Mouse (Mus musculus): ENCODE data around the gene Rbm8a2. TPM values are rescaled to one million over a fixed set of nuclear protein-coding genes. Genes with fewer than 3 reads are reported as not detected.
A peak's percentile ranks its signal among the peaks of the same experiment; 100 is the strongest.

Rbm8a2 gene
- polyA plus RNA-seq, 1 experiment from 2014 or later = 1.1 TPM

DNA sequence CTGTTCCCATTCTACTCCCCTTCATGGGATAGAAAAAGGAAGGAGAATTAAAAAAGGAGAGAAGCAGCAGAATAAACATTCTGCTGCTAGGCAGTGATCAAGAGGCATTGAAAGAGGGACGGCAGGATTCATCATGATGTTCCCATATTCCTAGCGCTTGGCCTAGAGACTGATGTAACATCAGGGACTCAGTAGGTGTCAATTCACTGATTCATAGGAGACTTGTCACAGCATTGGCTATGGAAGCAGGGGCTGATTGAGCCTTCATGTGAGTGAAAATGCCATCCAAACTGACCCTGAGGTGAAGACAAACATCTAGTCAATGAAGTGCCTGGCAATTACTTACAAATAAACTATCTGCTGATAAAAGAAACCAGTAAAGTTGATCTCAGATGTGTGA is 28.1 kb downstream of the Rbm8a2 start:
- Histone ChIP-seq H3K4me1 (ENCODE audit: control insufficient read depth, insufficient read depth, low read length) (no peaks in the 10 kb centered on the region), H3K27me3 (ENCODE audit: control insufficient read depth, insufficient read depth, low read length) (no peaks in the 10 kb centered on the region), H3K36me3 (replicated peaks; ENCODE audit: control insufficient read depth, insufficient read depth, low read depth, low read length) (no peaks in the 10 kb centered on the region), H3K9ac (replicated peaks; ENCODE audit: low read length) (no peak overlapping the region), H3K27ac (replicated peaks; ENCODE audit: low read depth, low read length) (no peak overlapping the region), H3K9me3 (replicated peaks; ENCODE audit: control insufficient read depth, low read length) (no peaks in the 10 kb centered on the region), H3K4me3 (ENCODE audit: low read depth, low read length) (no peak overlapping the region), H3K4me2 (ENCODE audit: low read depth, low read length) (no peak overlapping the region)
- ATAC-seq (replicated peaks; ENCODE audit: insufficient number of reproducible peaks, low FRiP score, low TSS enrichment, low read depth) = no peak
- no peak for DNase-seq (ENCODE audit: low spot score)
- whole genome bisulfite sequencing = 83% methylated on average over 2 of the region's 2 CpGs

DNA sequence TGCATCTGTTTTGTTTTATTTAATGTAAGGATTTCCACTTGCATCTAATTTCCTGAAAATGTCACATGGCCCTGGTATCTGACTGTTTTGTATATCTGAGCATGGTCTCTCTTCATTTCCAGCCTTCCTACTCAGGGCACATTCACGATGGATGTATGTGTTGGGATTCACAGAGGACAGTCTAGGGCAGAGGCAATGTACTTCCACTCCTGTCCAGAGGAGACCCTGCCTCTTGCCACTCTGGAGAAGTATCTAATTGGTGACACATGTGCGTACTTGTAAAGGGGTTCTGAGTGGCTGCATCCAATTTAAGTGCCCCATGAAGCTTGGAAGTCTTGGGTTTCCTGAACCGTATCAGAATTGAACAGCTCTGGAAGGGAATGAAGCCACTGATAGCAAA is 28.5 kb downstream of the Rbm8a2 start:
- H3K9me3 ChIP-seq (replicated peaks; ENCODE audit: control insufficient read depth, low read length) = no peaks in the 10 kb centered on the region
- DNase-seq (ENCODE audit: low spot score) (peak; percentile 56), ATAC-seq (replicated peaks; ENCODE audit: insufficient number of reproducible peaks, low FRiP score, low TSS enrichment, low read depth) (0 out of 2 replicates have a peak, but pooled peaks have one; percentile 75)
- no peak overlapping the region for H3K4me2 ChIP-seq (ENCODE audit: low read depth, low read length)
- H3K9ac ChIP-seq (replicated peaks; ENCODE audit: low read length) = no peak overlapping the region
- no peak overlapping the region for H3K27ac ChIP-seq (replicated peaks; ENCODE audit: low read depth, low read length)
- 51% methylated on average over 3 of the region's 3 CpGs for WGBS
- no peaks in the 10 kb centered on the region for H3K36me3 ChIP-seq (replicated peaks; ENCODE audit: control insufficient read depth, insufficient read depth, low read depth, low read length)
- H3K4me1 ChIP-seq (ENCODE audit: control insufficient read depth, insufficient read depth, low read length) = no peaks in the 10 kb centered on the region
- H3K4me3 ChIP-seq (ENCODE audit: low read depth, low read length) = no peak overlapping the region
- H3K27me3 ChIP-seq (ENCODE audit: control insufficient read depth, insufficient read depth, low read length) = no peaks in the 10 kb centered on the region

- no peaks in the 10 kb centered on the region for H3K9me3 ChIP-seq (replicated peaks; ENCODE audit: control insufficient read depth, low read length)
- 83% methylated on average over 4 of the region's 4 CpGs for WGBS
- no peak overlapping the region for H3K9ac ChIP-seq (replicated peaks; ENCODE audit: low read length)
- no peak overlapping the region for H3K4me2 ChIP-seq (ENCODE audit: low read depth, low read length)
- DNase-seq (ENCODE audit: low spot score) (no peak), ATAC-seq (replicated peaks; ENCODE audit: insufficient number of reproducible peaks, low FRiP score, low TSS enrichment, low read depth) (no peak)
- H3K27ac ChIP-seq (replicated peaks; ENCODE audit: low read depth, low read length) = no peak overlapping the region
- H3K27me3 ChIP-seq (ENCODE audit: control insufficient read depth, insufficient read depth, low read length) = no peaks in the 10 kb centered on the region
- H3K4me3 ChIP-seq (ENCODE audit: low read depth, low read length) = no peak overlapping the region
- no peaks in the 10 kb centered on the region for H3K4me1 ChIP-seq (ENCODE audit: control insufficient read depth, insufficient read depth, low read length)
- H3K36me3 ChIP-seq (replicated peaks; ENCODE audit: control insufficient read depth, insufficient read depth, low read depth, low read length) = no peaks in the 10 kb centered on the region
Observed at GRCm38 (mm10) chr1:175946718-175947315, 32.1 kb downstream of the Rbm8a2 start.

DNA sequence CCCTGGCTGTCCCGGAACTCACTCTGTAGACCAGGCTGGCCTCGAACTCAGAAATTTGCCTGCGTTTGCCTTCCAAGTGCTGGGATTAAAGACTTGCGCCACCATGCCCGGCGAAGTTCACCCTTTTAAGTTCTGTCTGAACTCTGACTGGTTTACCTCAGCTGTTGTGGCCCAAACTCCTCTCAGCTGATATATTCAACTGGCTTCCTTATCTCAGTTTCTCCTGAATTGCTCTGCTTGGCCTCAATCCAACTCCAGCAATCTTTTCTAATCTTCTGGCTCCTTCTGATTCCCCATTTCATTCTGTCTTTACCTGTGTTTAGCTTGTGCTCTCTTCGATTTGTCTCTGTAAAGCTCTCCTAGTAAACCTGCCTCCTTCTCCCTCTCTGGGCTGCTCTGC is 35.7 kb downstream of the Rbm8a2 start:
- Histone ChIP-seq H3K27ac (replicated peaks; ENCODE audit: low read depth, low read length) (no peak overlapping the region), H3K4me1 (ENCODE audit: control insufficient read depth, insufficient read depth, low read length) (no peaks in the 10 kb centered on the region), H3K9ac (replicated peaks; ENCODE audit: low read length) (no peak overlapping the region), H3K4me2 (ENCODE audit: low read depth, low read length) (no peak overlapping the region), H3K4me3 (ENCODE audit: low read depth, low read length) (no peak overlapping the region), H3K9me3 (replicated peaks; ENCODE audit: control insufficient read depth, low read length) (no peaks in the 10 kb centered on the region), H3K27me3 (ENCODE audit: control insufficient read depth, insufficient read depth, low read length) (no peaks in the 10 kb centered on the region), H3K36me3 (replicated peaks; ENCODE audit: control insufficient read depth, insufficient read depth, low read depth, low read length) (no peaks in the 10 kb centered on the region)
- 92% methylated on average over 7 of the region's 7 CpGs for WGBS
- ATAC-seq (replicated peaks; ENCODE audit: insufficient number of reproducible peaks, low FRiP score, low TSS enrichment, low read depth) (no peak), DNase-seq (ENCODE audit: low spot score) (no peak)

GRCm38 (mm10) chr1:175938731-175939130 is 40.2 kb downstream of the Rbm8a2 start:
- H3K27me3 ChIP-seq (ENCODE audit: control insufficient read depth, insufficient read depth, low read length) = no peaks in the 10 kb centered on the region
- H3K27ac ChIP-seq (replicated peaks; ENCODE audit: low read depth, low read length) = no peak overlapping the region
- H3K4me2 ChIP-seq (ENCODE audit: low read depth, low read length) = no peak overlapping the region
- no peak for ATAC-seq (replicated peaks; ENCODE audit: insufficient number of reproducible peaks, low FRiP score, low TSS enrichment, low read depth)
- H3K9ac ChIP-seq (replicated peaks; ENCODE audit: low read length) = no peak overlapping the region
- no peaks in the 10 kb centered on the region for H3K9me3 ChIP-seq (replicated peaks; ENCODE audit: control insufficient read depth, low read length)
- DNase-seq (ENCODE audit: low spot score) = no peak
- H3K4me3 ChIP-seq (ENCODE audit: low read depth, low read length) = no peak overlapping the region
- no peaks in the 10 kb centered on the region for H3K36me3 ChIP-seq (replicated peaks; ENCODE audit: control insufficient read depth, insufficient read depth, low read depth, low read length)
- 84% methylated on average over 3 of the region's 3 CpGs for WGBS
- no peaks in the 10 kb centered on the region for H3K4me1 ChIP-seq (ENCODE audit: control insufficient read depth, insufficient read depth, low read length)

DNA sequence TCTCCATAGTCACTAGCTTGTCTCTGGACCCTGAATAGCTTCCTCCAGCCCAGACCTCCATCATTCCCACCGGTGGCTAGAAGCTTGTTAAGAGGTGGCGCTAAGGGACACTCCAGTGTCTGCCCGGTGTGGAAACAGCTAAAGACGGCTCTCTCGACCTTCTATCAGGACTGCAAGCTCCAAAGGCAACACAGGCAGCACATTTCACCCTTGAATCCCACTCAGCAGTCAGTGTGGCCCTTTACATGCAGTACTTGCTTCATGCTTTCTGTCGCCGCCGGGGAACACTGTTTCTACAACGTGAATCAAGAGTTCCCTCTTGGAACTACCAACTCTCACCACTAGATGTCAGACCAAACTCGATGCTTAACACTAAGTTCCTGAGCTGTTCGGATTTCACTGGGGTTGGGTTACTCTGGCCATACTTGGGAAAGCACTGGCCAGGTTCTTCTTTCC is 42.6 kb downstream of the Rbm8a2 start:
- H3K4me2 ChIP-seq (ENCODE audit: low read depth, low read length) = 0 out of 2 replicates have a peak overlapping the region, but pooled peaks have one; percentile 21
- H3K9ac ChIP-seq (replicated peaks; ENCODE audit: low read length) = 0 out of 2 replicates have a peak overlapping the region, but pooled peaks have one; percentile 28
- H3K36me3 ChIP-seq (replicated peaks; ENCODE audit: control insufficient read depth, insufficient read depth, low read depth, low read length) = no peaks in the 10 kb centered on the region
- DNase-seq (ENCODE audit: low spot score) (peak; percentile 94), ATAC-seq (replicated peaks; ENCODE audit: insufficient number of reproducible peaks, low FRiP score, low TSS enrichment, low read depth) (peak; percentile 71)
- WGBS = 12% methylated on average over 11 of the region's 11 CpGs
- no peaks in the 10 kb centered on the region for H3K27me3 ChIP-seq (ENCODE audit: control insufficient read depth, insufficient read depth, low read length)
- no peak overlapping the region for H3K27ac ChIP-seq (replicated peaks; ENCODE audit: low read depth, low read length)
- no peaks in the 10 kb centered on the region for H3K9me3 ChIP-seq (replicated peaks; ENCODE audit: control insufficient read depth, low read length)
- H3K4me1 ChIP-seq (ENCODE audit: control insufficient read depth, insufficient read depth, low read length) = no peaks in the 10 kb centered on the region
- H3K4me3 ChIP-seq (ENCODE audit: low read depth, low read length) = no peak overlapping the region

GRCm38 (mm10) chr1:175931391-175931790 is 47.5 kb downstream of the Rbm8a2 start:
- ATAC-seq (replicated peaks; ENCODE audit: insufficient number of reproducible peaks, low FRiP score, low TSS enrichment, low read depth) (no peak), DNase-seq (ENCODE audit: low spot score) (no peak)
- Histone ChIP-seq H3K4me3 (ENCODE audit: low read depth, low read length) (no peak overlapping the region), H3K4me1 (ENCODE audit: control insufficient read depth, insufficient read depth, low read length) (no peaks in the 10 kb centered on the region), H3K36me3 (replicated peaks; ENCODE audit: control insufficient read depth, insufficient read depth, low read depth, low read length) (no peaks in the 10 kb centered on the region), H3K27me3 (ENCODE audit: control insufficient read depth, insufficient read depth, low read length) (no peaks in the 10 kb centered on the region), H3K4me2 (ENCODE audit: low read depth, low read length) (no peak overlapping the region), H3K27ac (replicated peaks; ENCODE audit: low read depth, low read length) (no peak overlapping the region), H3K9ac (replicated peaks; ENCODE audit: low read length) (no peak overlapping the region), H3K9me3 (replicated peaks; ENCODE audit: control insufficient read depth, low read length) (no peaks in the 10 kb centered on the region)
- WGBS = 87% methylated on average over 5 of the region's 5 CpGs
